Mouse (Mus musculus) small intestine, adult 2 months (tissue): Measurements from ENCODE around the gene Scn4a.

ENCODE experiments used
- CTCF ChIP-seq: fragments of 200-500 bp; IDR thresholded peaks from 2 replicates; pipeline ENCODE4 v1.5.1; 2012; ENCODE audit warnings: low read depth, mild to moderate bottlenecking, control low read depth, inconsistent platforms, low read length, moderate library complexity, mixed read lengths; ENCODE audit not compliant: insufficient replicate concordance, insufficient read length; ENCODE audit errors: extremely low read depth
- POLR2A ChIP-seq: fragments of 200-500 bp; IDR thresholded peaks from 2 replicates; pipeline ENCODE4 v1.6.1; 2012; ENCODE audit warnings: low read depth, mild to moderate bottlenecking, control low read depth, inconsistent platforms, low read length, moderate library complexity

- TF ChIP-seq CTCF, result no peak
- no peak for TF ChIP-seq POLR2A
Observed at GRCm38 (mm10) chr11:106310123-106310522, 43.0 kb downstream of the Scn4a start.
